Mouse (Mus musculus) ES-Bruce4 (cell line): ENCODE results near the gene Dexi. TPM values are rescaled to one million over a fixed set of nuclear protein-coding genes. Genes with fewer than 3 reads are reported as not detected.
A peak's percentile ranks its signal among the peaks of the same experiment; 100 is the strongest.

Experiments used
- H3K27ac ChIP-seq: 2 replicates; pipeline ENCODE4 v1.5.1; 2012; ENCODE audit warnings: low read length, inconsistent platforms; ENCODE audit not compliant: insufficient read depth
- H3K27me3 ChIP-seq: 2 replicates; pipeline ENCODE4 v1.6.1; 2012; ENCODE audit warnings: mild to moderate bottlenecking, low read length, inconsistent platforms; ENCODE audit not compliant: control insufficient read depth, poor library complexity, insufficient read depth, severe bottlenecking
- H3K36me3 ChIP-seq: 2 replicates; pipeline ENCODE4 v1.6.1; 2012; ENCODE audit warnings: inconsistent platforms, mild to moderate bottlenecking, low read length, moderate library complexity; ENCODE audit not compliant: control insufficient read depth, poor library complexity, insufficient read depth, severe bottlenecking
- H3K4me1 ChIP-seq: one replicate; pipeline ENCODE4 v1.8.1; 2011; ENCODE audit warnings: low read length; ENCODE audit not compliant: control insufficient read depth, insufficient read depth
- H3K4me3 ChIP-seq: 2 replicates; pipeline ENCODE4 v1.5.1; 2011; ENCODE audit warnings: low read depth, mild to moderate bottlenecking, low read length
- H3K9ac ChIP-seq: 2 replicates; pipeline ENCODE4 v1.6.1; 2012; ENCODE audit warnings: low read depth, mild to moderate bottlenecking, inconsistent platforms; ENCODE audit not compliant: poor library complexity, severe bottlenecking
- H3K9me3 ChIP-seq: replicated peaks from 2 replicates; pipeline ENCODE4 v1.6.1; 2012; ENCODE audit warnings: mild to moderate bottlenecking, low read length, inconsistent platforms; ENCODE audit not compliant: control insufficient read depth, poor library complexity, insufficient read depth, severe bottlenecking
- CTCF ChIP-seq: IDR thresholded peaks from one replicate; pipeline ENCODE4 v1.8.1; 2011; ENCODE audit warnings: low read depth, low read length
- EP300 ChIP-seq: IDR thresholded peaks from 2 replicates; pipeline ENCODE4 v1.6.1; 2011; ENCODE audit warnings: low read depth, low read length; ENCODE audit not compliant: insufficient read depth
- POLR2A ChIP-seq: IDR thresholded peaks from one replicate; pipeline ENCODE4 v1.8.1; 2011; ENCODE audit warnings: low read length; ENCODE audit not compliant: insufficient read depth
- polyA plus RNA-seq: library from polyadenylated mRNA; stranded (reverse); fragments of >200 nt; gene quantifications from 2 replicates; pipeline ENCODE4 v1.2.4, GENCODE M21; 2011; ENCODE audit warnings: low read depth; ENCODE audit not compliant: missing spikeins, insufficient read depth, insufficient read length

Dexi gene
- 6.7 and 7.0 TPM in 2 replicates for polyA plus RNA-seq

- peak within 1 kb of the TSS; percentile 68 for H3K4me3 ChIP-seq
- no peaks in the 10 kb centered on the region for H3K27me3 ChIP-seq
- H3K36me3 ChIP-seq: no peaks in the 10 kb centered on the region
- H3K9me3 ChIP-seq: no peaks in the 10 kb centered on the region
- TF ChIP-seq POLR2A (peak; percentile 74), EP300 (no peak), CTCF (no peak)
- H3K9ac ChIP-seq: peak within 1 kb of the TSS; percentile 83
- H3K4me1 ChIP-seq: peaks cover 2% of the 10 kb centered on the region
- H3K27ac ChIP-seq: no peak within 1 kb of the TSS
Observed at GRCm38 (mm10) chr16:10542698-10543365, at the start of gene Dexi. TSS of gene Dexi (minus strand) at chr16:10543054.

GRCm38 (mm10) chr16:10586546-10586945 lies 43.7 kb upstream of the Dexi start:
- Histone ChIP-seq H3K4me1 (no peaks in the 10 kb centered on the region), H3K4me3 (no peak overlapping the region), H3K9ac (no peak overlapping the region), H3K9me3 (no peaks in the 10 kb centered on the region), H3K27ac (no peak overlapping the region), H3K27me3 (no peaks in the 10 kb centered on the region), H3K36me3 (peaks cover 2% of the 10 kb centered on the region)
- TF ChIP-seq CTCF: no peak
- no peak for TF ChIP-seq EP300

GRCm38 (mm10) chr16:10585165-10585564 lies 42.3 kb upstream of the Dexi start:
- Histone ChIP-seq H3K4me3 (no peak overlapping the region), H3K9ac (no peak overlapping the region), H3K9me3 (no peaks in the 10 kb centered on the region), H3K27me3 (no peaks in the 10 kb centered on the region), H3K4me1 (no peaks in the 10 kb centered on the region), H3K36me3 (peaks cover 2% of the 10 kb centered on the region), H3K27ac (no peak overlapping the region)
- no peak for TF ChIP-seq POLR2A
- TF ChIP-seq EP300: no peak
- no peak for TF ChIP-seq CTCF

GRCm38 (mm10) chr16:10581234-10581898 lies 38.5 kb upstream of the Dexi start:
- TF ChIP-seq CTCF (no peak), POLR2A (no peak), EP300 (no peak)
- no peaks in the 10 kb centered on the region for H3K4me1 ChIP-seq
- H3K27ac ChIP-seq: no peak overlapping the region
- H3K9me3 ChIP-seq: no peaks in the 10 kb centered on the region
- no peak overlapping the region for H3K4me3 ChIP-seq
- peaks cover 2% of the 10 kb centered on the region; the same call in 1 of the 2 replicates for H3K36me3 ChIP-seq
- H3K27me3 ChIP-seq: no peaks in the 10 kb centered on the region
- H3K9ac ChIP-seq: no peak overlapping the region

- H3K9ac ChIP-seq: no peak overlapping the region
- H3K36me3 ChIP-seq: no peaks in the 10 kb centered on the region
- H3K4me3 ChIP-seq: no peak overlapping the region
- TF ChIP-seq POLR2A: no peak
- no peak for TF ChIP-seq CTCF
- no peaks in the 10 kb centered on the region for H3K4me1 ChIP-seq
- H3K27ac ChIP-seq: no peak overlapping the region
- H3K27me3 ChIP-seq: no peaks in the 10 kb centered on the region
- no peaks in the 10 kb centered on the region for H3K9me3 ChIP-seq
Observed at GRCm38 (mm10) chr16:10578376-10578775, 35.5 kb upstream of the Dexi start.

- Histone ChIP-seq H3K4me1 (no peaks in the 10 kb centered on the region), H3K4me3 (no peak overlapping the region), H3K9me3 (no peaks in the 10 kb centered on the region), H3K9ac (no peak overlapping the region), H3K27ac (no peak overlapping the region), H3K36me3 (no peaks in the 10 kb centered on the region), H3K27me3 (no peaks in the 10 kb centered on the region)
- TF ChIP-seq CTCF (no peak), EP300 (no peak), POLR2A (no peak)
Observed at GRCm38 (mm10) chr16:10577548-10577947, 34.7 kb upstream of the Dexi start.
